Mouse (Mus musculus) thymus, postnatal 10 days (tissue): ENCODE results near the gene Vtcn1.

Experiments
- DNase-seq, 2 experiments: peaks; one replicate each; pipeline ENCODE4 v3.0.0; 2021; ENCODE audit warnings: low spot score in 2 of 2

The Vtcn1 gene

GRCm38 (mm10) chr3:100920611-100921140 is 95.4 kb downstream of the Vtcn1 start:
- DNase-seq: no peak

- peak; percentile 95 to 98 for DNase-seq
These were observed 96.7 kb downstream of the Vtcn1 start, which contains the start of gene Trim45 for GRCm38 (mm10) chr3:100921825-100922505. TSS of gene Trim45 (plus strand) at chr3:100922202.

- DNase-seq: no peak
These were observed 97.5 kb downstream of the Vtcn1 start for GRCm38 (mm10) chr3:100922506-100923375.

GRCm38 (mm10) chr3:100924065-100924732 is 98.9 kb downstream of the Vtcn1 start:
- DNase-seq: no peak

GRCm38 (mm10) chr3:100925176-100925575 is 99.9 kb downstream of the Vtcn1 start:
- no peak for DNase-seq

GRCm38 (mm10) chr3:100931332-100932076 is 106.2 kb downstream of the Vtcn1 start:
- DNase-seq: no peak

GRCm38 (mm10) chr3:100932077-100932944 is 107.1 kb downstream of the Vtcn1 start:
- peak in 1 of 2 experiments; percentile 28 for DNase-seq

GRCm38 (mm10) chr3:100935521-100935920 is 110.3 kb downstream of the Vtcn1 start:
- DNase-seq: no peak

- no peak for DNase-seq
These were observed 110.9 kb downstream of the Vtcn1 start for GRCm38 (mm10) chr3:100936201-100936600.

GRCm38 (mm10) chr3:100938211-100938610 is 113.0 kb downstream of the Vtcn1 start:
- DNase-seq: no peak

- DNase-seq: no peak
These were observed 115.3 kb downstream of the Vtcn1 start for GRCm38 (mm10) chr3:100940496-100941037.
